Mouse (Mus musculus): ENCODE measurements around the gene Auts2.

Gene Auts2

GRCm38 (mm10) chr5:131724508-131724907 is 818.6 kb downstream of the Auts2 start:
- no peak for DNase-seq (ENCODE audit: low spot score)

DNA sequence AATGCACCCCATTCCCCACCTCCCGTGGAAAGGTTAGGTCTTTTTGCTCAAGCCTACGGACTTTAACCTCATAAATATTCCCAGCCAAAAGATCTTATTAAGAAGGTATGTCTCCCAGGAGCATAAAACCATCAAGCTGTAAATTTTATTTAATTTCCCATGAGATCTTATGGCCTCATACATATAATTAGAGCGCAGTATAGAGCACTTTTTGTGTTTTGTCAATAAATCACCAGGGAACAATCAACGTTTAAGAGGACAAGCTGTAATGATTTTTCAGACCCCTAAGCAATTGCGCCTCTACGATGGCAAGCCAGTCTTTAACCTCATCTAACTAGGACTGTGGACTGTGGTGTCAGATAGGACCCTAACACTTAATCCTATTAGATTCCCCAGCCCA is 820.4 kb downstream of the Auts2 start:
- no peak for DNase-seq (ENCODE audit: low spot score)

DNA sequence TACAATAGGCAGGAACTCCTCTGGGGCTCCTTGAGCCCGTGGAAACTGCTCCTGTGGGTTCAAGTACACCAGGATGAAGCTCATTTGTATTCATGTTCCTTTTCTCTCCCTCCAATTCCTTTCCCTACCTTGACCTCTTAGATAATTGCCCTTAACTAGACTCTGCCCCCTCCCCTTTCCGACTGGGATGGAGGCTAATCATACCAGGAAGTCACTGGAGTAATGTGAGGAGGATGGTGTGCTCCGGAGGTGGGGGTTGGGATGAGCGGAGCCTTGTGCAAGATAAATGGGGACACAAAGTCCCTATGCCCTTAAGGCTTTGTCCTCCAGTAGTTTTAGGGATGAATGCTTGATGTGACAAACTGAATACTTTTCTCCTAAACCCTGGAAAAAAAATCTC is 820.8 kb downstream of the Auts2 start:
- no peak for DNase-seq (ENCODE audit: low spot score)

GRCm38 (mm10) chr5:131718013-131718412 is 825.1 kb downstream of the Auts2 start:
- DNase-seq (ENCODE audit: low spot score): no peak

DNA sequence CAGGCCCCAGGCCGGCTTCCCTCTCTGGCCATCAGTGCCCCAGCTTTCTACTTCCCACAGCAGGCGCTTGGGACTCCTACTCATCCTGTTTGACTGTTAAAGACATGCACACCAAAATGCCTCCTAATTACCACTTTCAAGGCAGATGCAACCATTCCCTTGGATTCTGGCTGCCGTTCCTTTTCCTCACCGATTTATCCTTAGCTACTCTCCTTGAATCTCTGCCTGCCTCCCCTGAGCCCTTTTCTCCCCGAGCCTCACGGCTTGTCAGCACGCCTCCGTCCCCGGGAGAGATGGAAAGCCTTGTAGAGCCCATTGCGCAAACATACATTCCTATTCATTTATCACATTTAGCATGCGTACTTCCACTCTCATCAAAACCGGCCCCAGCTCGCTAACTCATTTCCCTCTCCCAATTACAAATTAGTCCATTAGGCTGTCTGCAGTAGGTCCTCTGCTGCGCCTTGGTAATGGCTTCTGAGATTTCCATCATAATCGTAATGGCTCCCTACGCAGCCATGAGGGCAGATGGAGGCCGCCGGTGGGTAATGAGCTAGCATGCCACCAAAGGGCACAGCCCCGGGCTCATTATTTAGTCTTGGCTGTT is 825.7 kb downstream of the Auts2 start:
- no peak for DNase-seq (ENCODE audit: low spot score)

DNA sequence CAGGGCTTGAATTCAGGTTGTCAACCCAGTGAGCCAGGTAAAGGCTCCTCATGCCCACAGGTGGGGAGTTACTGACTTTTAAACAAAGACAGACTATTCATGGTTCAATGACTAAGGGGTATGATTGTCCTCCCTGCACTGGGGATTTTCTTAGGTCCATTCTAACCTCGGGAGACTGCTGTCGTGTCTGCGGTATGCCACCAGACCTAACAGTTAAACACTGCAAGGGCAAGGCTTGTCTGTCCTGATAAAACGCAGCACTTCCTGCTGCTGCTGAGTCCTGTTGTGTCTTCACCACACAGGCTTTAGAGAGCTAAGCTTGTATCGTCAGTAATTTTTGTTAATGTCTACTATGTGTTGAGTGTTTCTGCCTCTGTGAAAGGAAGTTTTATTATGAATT is 828.2 kb downstream of the Auts2 start:
- no peak for DNase-seq (ENCODE audit: low spot score)

DNA sequence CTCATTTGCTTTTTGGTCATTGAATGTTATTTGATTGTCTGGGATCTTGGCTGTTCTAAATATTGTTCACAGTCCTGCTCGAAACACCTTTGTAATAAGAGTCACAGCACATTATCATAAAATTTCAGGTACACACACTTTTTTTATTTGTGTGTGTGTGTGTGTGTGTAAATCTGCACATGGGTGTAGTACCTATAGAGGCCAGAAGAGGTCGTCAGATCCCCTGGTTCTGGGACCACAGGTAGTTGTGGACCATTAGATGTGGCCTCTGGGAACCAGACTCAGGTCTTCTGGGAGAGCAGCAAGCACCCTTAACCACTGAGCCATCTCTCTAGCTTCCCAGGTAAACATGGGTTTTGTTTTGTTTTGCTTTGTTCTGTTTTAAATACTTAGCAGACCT is 830.7 kb downstream of the Auts2 start:
- DNase-seq (ENCODE audit: low spot score): no peak

DNA sequence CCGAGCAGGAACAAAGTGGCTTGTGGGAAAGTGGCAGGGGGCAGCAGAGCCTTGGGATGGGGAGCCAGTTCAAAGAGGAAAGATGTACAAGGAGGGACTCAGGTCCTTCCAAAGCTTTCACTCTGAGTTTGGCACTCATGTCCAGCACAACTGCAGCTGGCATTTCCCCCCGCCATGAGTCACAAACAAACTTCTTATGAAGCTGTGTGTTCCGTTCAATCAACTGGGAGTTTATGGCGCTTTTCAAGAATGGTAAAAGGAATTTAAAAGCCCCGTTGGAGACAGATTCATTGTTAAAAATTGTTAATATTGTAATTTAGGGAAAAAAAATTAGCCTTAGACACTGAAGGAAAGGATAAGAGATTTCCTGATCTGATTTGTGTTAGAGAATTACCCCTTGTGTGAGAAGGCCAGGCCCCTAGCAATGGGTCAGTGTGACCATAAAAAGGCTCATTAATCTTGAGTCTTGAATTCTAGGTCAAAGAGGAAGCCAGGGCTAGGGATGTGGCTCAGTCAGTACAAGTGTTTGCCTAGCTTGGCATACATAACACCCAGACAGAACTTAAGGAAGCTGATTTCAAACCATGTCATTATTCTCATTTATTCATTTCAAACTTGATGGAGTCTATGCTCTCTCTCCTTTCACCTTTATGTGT is 831.5 kb downstream of the Auts2 start:
- no peak for DNase-seq (ENCODE audit: low spot score)

DNA sequence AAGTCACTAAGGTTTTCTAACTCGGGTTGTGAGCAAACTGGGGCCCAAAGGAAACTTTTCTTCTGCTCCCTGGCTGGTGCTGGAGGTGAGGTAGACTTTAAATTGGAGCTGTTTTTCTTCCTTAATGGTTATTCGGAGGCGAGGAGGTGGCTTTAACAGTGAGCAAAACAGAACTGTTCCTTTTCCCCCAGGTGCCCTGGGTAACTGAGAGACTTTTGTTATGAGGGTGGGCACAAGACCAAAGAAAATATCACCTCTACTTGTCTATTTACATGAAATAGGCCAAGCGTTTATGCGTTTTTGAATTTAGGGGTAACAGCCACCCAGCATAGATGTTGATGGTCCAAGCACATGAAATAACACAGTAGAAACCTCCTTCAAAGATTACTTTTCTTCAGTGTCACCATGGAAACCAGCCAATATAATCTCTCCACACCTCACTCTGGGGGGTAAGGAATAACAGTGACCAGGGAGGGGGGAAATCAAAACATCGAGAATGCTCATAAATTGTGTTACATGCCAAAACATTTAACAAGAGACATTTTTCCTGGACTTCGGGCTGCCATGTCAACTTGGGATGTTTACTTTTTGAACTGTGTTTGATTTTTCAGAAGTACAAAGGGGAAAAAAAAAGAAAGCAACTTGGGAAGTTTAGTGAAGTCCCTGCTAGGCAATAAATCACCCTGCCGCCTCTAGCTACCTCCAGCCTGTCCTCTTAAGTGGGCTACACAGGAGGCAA is 832.2 kb downstream of the Auts2 start:
- DNase-seq (ENCODE audit: low spot score): no peak

DNA sequence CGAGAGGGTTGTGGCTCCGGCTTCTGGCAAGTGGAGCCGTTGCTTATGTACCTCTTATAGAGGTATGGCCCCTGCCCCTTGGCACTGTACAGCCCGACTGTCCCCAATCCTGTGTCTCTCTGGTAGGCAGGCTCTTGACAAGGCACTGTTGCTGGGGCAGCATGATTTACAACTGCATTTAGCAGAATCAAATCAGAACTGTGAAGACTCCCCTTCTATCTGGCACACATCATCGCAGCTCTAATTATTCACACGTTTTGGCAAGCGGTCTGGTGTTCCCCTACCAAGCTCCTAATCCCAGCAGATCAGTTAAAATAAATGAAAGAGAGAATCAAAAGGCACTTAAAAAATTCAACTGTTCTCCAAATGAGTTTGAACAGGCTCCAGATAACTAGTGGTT is 835.7 kb downstream of the Auts2 start:
- DNase-seq (ENCODE audit: low spot score): no peak

DNA sequence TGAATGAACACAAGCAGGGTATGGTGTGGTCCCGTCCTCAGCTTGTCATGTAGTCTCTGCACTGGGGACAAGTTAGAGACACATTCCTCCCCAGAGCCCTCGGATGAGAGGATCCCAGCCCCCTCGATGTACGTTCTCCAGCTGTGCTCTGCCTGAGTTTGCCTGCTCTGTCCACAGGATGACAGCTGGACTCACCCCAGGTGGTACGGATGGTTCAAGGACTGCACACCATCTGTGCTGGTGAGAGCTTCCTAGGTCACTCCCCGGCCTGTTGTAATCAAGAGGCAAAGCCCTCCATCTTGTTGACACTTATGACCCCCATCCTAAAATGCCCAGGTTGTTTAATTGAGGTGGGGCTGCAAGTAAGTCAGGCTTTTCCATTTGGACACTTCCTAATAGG is 839.4 kb downstream of the Auts2 start:
- no peak for DNase-seq (ENCODE audit: low spot score)

DNA sequence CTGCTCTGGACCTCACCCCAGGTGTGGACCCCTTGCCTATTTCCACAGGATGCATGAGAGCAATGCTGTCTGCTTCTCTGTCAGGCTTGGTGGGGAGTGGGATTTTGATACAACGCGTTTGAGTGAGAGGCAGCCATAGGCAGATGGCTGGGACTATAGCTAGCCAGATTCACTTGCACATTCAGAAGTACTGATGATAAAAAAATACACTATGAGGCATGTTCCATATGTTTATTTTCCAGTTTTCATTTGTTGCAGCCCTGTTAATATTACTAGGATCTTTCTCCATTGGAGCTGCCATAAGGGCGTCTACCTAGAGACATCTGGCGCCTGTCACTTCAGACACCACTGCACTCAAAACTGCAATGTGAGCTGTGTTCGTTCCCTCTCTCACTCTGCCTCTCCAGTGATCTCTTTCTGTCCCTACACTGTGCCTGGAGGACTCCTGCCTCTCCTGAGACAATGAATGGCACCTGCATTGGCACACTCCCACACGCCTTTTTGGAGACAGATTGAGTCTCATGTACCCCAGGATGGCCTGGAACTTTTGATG is 840.2 kb downstream of the Auts2 start:
- DNase-seq (ENCODE audit: low spot score): no peak

DNA sequence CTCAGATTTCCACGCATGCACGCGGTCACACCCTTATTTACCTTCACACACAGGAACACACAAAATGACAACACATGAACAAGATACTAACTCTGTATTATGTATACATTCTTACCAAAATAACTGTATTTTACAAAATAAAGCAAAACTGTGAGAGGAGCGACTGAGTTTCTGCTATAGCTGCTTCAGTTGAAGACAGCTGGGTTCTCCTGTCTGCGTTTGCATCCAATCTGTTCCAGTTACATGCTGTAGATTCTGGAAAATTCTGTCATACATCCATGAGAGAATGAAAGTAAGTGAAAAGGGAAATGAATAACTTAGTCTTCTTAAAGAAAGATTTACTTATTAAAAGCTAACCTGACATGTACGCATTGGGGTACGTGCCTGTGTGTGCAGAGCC is 844.2 kb downstream of the Auts2 start:
- no peak for DNase-seq (ENCODE audit: low spot score)

DNA sequence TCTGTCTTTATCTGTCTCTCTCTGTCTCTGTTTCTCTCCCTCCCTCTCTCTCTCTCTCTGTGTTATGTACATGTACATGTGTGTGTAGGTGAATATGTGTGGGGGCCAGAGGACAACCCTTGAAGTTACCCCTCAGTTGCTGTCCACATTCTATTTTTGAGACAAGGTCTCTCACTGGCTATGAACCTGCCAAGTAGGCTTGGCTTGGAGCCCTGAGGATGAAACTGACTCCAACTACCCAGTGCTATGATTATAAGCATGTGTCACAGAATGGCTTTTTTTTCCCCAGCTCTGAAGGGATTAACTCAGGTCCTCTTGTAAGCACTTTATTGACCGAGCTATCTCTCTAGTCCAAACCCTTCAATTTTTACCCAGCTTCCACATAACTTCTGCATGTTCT is 852.4 kb downstream of the Auts2 start:
- no peak for DNase-seq (ENCODE audit: low spot score)

DNA sequence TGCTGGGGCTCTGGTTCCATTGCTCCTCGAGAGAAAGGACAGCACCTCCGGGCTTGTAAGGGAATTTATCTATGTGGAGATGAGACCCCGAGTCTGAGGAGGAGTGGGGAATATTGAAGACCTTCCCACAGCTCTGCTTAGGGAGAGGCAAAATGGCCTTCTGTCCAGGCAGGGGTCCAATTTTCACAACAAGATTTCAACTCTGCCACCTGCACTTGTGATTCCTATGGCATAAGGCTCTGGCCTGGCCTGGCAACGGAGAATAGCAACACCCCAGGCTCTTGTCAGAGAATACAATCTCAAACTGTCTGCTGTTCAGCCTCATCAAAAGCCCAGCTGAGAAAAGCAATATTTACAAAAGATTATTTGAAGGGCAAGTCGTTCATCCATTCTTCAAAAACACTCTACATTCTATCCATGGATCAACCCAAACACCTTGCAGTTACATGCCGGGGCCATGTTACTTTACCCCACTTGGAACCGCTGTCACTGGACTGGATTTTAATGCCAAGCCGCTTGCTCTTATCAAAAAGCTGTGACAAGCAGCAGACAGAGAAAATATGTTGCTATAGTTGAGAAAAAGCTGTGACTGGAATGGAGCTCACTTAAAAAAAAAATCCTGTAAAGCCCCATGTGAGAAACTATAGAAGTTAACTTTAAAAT is 856.1 kb downstream of the Auts2 start:
- DNase-seq (ENCODE audit: low spot score): no peak

DNA sequence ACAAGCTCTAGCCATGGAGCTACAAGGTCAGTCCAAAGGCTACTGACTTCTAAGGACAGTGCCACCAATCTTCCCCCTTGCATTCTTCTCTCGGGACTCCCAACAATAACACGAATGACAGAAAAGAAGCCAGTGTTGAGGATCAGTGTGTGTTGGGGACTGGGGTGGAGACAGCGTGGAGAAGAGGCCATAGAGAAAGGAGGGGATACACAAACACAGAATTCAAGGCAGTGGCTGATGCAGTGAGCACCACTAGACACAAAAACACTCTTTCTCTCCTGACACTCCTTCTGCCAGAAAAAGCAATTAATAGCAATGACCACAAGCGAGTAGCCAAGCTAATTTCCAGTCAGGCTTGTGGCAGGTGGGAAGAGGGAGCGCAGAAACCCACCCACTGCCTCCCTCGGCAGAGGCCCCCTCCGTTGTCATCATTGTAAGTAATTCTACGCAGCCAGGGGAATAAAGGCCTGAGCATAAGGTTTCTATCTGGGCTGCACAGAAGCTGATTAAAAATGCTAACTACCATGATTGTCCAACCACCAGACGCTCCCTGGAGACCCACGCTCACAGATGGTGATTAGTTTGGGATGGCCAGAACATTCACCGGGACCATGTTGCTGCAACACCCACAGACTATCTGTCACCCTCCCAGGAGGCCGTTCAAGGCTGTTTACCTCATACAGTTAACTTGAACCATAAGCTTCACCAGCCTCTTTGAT is 862.9 kb downstream of the Auts2 start:
- no peak for DNase-seq (ENCODE audit: low spot score)

- DNase-seq (ENCODE audit: low spot score): no peak
These were observed 863.6 kb downstream of the Auts2 start for GRCm38 (mm10) chr5:131679523-131679922.

GRCm38 (mm10) chr5:131677518-131677917 is 865.6 kb downstream of the Auts2 start:
- no peak for DNase-seq (ENCODE audit: low spot score)

DNA sequence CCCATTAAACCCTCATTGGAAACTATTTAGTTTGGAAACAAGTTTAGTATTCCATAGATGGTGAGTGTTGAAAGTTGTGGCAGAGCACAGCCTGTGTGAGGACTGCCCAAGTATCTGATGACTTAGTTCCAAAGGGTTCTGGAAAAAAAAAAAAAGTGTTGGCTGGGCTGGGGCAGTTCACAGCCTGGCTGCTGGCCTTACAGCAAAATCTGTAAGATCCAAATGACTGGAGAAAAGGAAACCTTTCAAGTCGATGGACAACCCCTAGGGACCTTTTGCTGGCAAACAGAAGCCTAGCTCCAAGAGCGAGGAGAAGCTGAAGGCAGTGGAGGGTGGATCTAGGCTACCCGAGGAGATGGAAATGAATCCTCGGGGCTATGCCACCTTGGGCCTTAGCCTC is 869.4 kb downstream of the Auts2 start:
- DNase-seq (ENCODE audit: low spot score): peak; percentile 8

DNA sequence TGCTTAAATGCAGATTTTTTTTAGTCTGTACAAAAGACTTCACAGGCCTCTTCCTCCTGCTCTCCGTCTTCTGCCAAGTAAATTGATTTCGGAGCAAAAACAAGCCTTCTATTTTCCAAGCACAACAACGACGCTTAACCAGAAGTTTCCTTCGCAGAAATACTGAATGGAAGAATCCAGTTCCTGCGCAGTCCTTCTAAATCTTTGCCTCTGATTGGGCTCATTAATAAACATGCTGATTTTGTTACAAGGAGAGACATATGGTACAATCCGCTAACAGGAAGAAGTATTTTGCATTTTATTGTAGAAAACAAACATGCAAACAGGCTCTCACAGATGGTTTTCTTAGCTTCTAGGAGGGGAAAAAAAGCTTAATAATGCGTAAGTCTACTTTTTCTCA is 878.1 kb downstream of the Auts2 start:
- DNase-seq (ENCODE audit: low spot score): no peak

- no peak for DNase-seq (ENCODE audit: low spot score)
These were observed 878.5 kb downstream of the Auts2 start for GRCm38 (mm10) chr5:131664657-131665056.

DNA sequence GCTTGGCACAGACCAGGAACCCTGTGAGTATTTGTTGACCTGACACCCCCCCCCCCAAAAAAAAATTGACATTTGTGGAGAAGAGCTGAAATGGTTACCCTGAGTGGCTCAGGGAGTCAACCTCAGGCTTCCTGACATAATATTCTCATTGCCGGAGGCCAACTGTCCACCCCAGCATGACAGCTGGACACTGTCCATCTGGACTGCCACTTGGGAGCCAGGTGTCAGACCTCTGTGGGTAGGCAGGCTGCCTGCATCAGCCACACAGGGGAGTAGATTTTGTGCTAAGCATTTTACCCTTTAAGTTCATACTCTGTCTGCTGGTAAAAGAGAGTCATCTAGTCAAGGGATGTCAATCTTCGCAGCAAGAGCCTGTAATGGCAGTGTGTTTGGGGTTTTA is 880.5 kb downstream of the Auts2 start:
- no peak for DNase-seq (ENCODE audit: low spot score)

All from ovary, postnatal 36 days (tissue).